Mouse (Mus musculus): ENCODE data around the gene Cdon.

DNA sequence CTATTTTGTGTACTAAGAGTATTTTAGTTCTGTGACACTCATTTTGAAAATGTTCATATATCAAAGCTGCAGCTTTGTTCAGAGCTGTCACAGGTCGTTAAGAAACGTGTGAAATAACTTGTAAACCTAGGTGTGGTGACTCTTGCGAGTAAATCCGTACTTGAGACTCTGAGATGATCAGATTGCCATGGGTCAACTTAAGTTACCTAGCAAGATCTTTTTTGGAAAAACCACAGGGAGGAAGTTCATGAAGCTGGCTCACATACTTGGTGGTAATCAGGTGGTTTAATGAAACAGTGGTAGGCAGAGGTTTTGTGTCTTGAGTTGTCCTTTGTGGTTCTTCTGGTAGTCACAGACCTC, 72.8 kb downstream of the Cdon start:
- no peak for TF ChIP-seq POLR2A (IDR thresholded peaks at IDR 0.05; ENCODE audit: control insufficient read depth in 1 of 2, insufficient read depth in 1 of 2, low read depth in 1 of 2, low read length in 2 of 2, poor library complexity in 1 of 2)
- no peak for TF ChIP-seq EP300 (IDR thresholded peaks at IDR 0.05; ENCODE audit: low read depth in 1 of 2, low read length in 2 of 2)
- no peak for TF ChIP-seq MXI1 (IDR thresholded peaks at IDR 0.05; ENCODE audit: low read depth, low read length)
- no peak for TF ChIP-seq POLR2AphosphoS5 (IDR thresholded peaks at IDR 0.05; ENCODE audit: borderline replicate concordance, low read depth, low read length)
- TF ChIP-seq GATA1 (IDR thresholded peaks at IDR 0.05; ENCODE audit: low read depth, low read length), result no peak
